Mouse (Mus musculus): ENCODE results near the gene Ifitm5.

- TF ChIP-seq POLR2A (IDR thresholded peaks at IDR 0.05; ENCODE audit: low read depth, low read length): no peak
- no peak for TF ChIP-seq CTCF (IDR thresholded peaks at IDR 0.05; ENCODE audit: extremely low read depth, insufficient read depth, insufficient read length, insufficient replicate concordance)
These were observed 11.2 kb downstream of the Ifitm5 start for GRCm38 (mm10) chr7:140938896-140939295.
